Mouse (Mus musculus) liver, adult 2 months (tissue): ENCODE measurements around the gene Nmrk1.

Source experiments
- CTCF ChIP-seq: fragments of 200-500 bp; IDR thresholded peaks from 2 replicates; pipeline ENCODE4 v1.5.1; 2011; ENCODE audit warnings: low read depth, low read length, control low read depth
- POLR2A ChIP-seq: fragments of 200-500 bp; IDR thresholded peaks from 2 replicates; pipeline ENCODE4 v1.6.1; 2011; ENCODE audit warnings: low read length, control low read depth; ENCODE audit not compliant: insufficient read depth; ENCODE audit errors: extremely low read depth

DNA sequence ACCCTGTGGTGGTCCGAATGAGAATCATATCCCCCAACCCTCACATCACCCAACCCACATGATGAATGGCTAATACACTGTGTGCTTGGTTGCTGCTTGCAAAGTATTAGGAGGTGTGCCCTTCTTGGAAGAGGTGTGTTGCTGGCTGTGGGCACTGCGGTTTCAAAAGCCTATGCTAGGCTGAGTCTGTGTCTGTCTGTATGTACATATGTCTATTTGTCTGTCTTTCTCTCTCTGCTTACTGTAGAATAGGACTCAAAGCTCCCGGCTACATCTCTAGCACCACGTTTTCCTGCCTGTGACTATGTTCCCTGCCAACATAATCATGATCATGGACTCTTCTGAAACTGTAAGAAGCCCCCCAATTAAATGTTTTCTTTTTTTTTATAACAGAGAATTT is 48.0 kb upstream of the Nmrk1 start:
- TF ChIP-seq CTCF = no peak
- no peak for TF ChIP-seq POLR2A
